Mouse (Mus musculus): Measurements from ENCODE around the gene Megf11.

DNA sequence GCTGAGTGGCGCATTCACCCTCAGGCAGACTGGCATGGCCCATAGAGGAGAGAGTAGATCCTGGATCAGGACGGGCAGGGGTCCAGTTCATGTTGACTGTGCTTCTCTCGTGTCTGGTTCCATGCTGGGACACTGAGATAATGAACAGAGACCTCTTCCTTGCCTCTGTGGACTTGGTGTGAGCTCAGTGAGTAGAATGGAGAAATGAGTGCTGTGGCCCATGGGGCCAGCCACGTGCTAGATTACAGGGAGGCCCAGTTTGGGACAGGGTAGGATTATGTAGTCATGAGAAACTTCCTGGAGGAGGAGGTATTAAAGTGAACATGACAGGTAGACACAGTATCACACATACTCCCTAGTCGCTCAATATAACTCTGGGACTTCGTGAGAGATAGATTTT lies 148.9 kb downstream of the Megf11 start:
- TF ChIP-seq GATA1 (IDR thresholded peaks at IDR 0.05; ENCODE audit: borderline replicate concordance, low read length) (no peak), FLI1 (IDR thresholded peaks at IDR 0.05; ENCODE audit: low read length) (no peak)

All from megakaryocyte, embryonic 14.5 days (primary cell).